Mouse (Mus musculus): ENCODE data around the gene Cnnm2. TPM values are rescaled to one million over a fixed set of nuclear protein-coding genes. Genes with fewer than 3 reads are reported as not detected.
"Not testable (repeated sequence)": the region's sequence is repeated elsewhere in the genome, so short reads cannot be mapped to it uniquely, and the experiment has no call there.

Cnnm2 gene
- polyA plus RNA-seq, 1 experiment: 12.2 TPM

GRCm38 (mm10) chr19:46731351-46731750 lies 30.0 kb upstream of the Cnnm2 start:
- Histone ChIP-seq H3K4me1 (ENCODE audit: control insufficient read depth, insufficient read depth, low read length) (no peaks in the 10 kb centered on the region), H3K4me3 (replicated peaks; ENCODE audit: extremely low read depth, low read depth, low read length) (no peak overlapping the region)
- 90% methylated on average over 10 of the region's 10 CpGs for WGBS
- no peak for DNase-seq
- TF ChIP-seq CTCF (IDR thresholded peaks at IDR 0.05; ENCODE audit: insufficient read depth, low read length): no peak
- TF ChIP-seq POLR2A (IDR thresholded peaks at IDR 0.05; ENCODE audit: borderline replicate concordance, extremely low read depth, low read depth, low read length): no peak

- 95% methylated on average over 5 of the region's 5 CpGs for WGBS
- not testable (repeated sequence) for H3K4me3 ChIP-seq (replicated peaks; ENCODE audit: extremely low read depth, low read depth, low read length); DNase-seq; H3K4me1 ChIP-seq (ENCODE audit: control insufficient read depth, insufficient read depth, low read length)
Observed at GRCm38 (mm10) chr19:46732673-46733072, 28.7 kb upstream of the Cnnm2 start.

GRCm38 (mm10) chr19:46733626-46734025 lies 27.8 kb upstream of the Cnnm2 start:
- no peak for TF ChIP-seq CTCF (IDR thresholded peaks at IDR 0.05; ENCODE audit: insufficient read depth, low read length)
- TF ChIP-seq POLR2A (IDR thresholded peaks at IDR 0.05; ENCODE audit: borderline replicate concordance, extremely low read depth, low read depth, low read length): no peak
- H3K4me3 ChIP-seq (replicated peaks; ENCODE audit: extremely low read depth, low read depth, low read length): no peak overlapping the region
- WGBS: 90% methylated on average over 7 of the region's 7 CpGs
- no peak for DNase-seq
- no peaks in the 10 kb centered on the region for H3K4me1 ChIP-seq (ENCODE audit: control insufficient read depth, insufficient read depth, low read length)

GRCm38 (mm10) chr19:46735241-46735640 lies 26.2 kb upstream of the Cnnm2 start:
- Histone ChIP-seq H3K4me3 (replicated peaks; ENCODE audit: extremely low read depth, low read depth, low read length) (no peak overlapping the region), H3K4me1 (ENCODE audit: control insufficient read depth, insufficient read depth, low read length) (no peaks in the 10 kb centered on the region)
- no peak for DNase-seq
- WGBS: 43% methylated on average over 5 of the region's 5 CpGs
- no peak for TF ChIP-seq CTCF (IDR thresholded peaks at IDR 0.05; ENCODE audit: insufficient read depth, low read length)

- Histone ChIP-seq H3K4me3 (replicated peaks; ENCODE audit: extremely low read depth, low read depth, low read length) (no peak overlapping the region), H3K4me1 (ENCODE audit: control insufficient read depth, insufficient read depth, low read length) (no peaks in the 10 kb centered on the region)
- no peak for DNase-seq
- 60% methylated on average over 7 of the region's 7 CpGs for WGBS
- TF ChIP-seq POLR2A (IDR thresholded peaks at IDR 0.05; ENCODE audit: borderline replicate concordance, extremely low read depth, low read depth, low read length) (no peak), CTCF (IDR thresholded peaks at IDR 0.05; ENCODE audit: insufficient read depth, low read length) (no peak)
Observed at GRCm38 (mm10) chr19:46737106-46737505, 24.3 kb upstream of the Cnnm2 start.

- no peak overlapping the region for H3K4me3 ChIP-seq (replicated peaks; ENCODE audit: extremely low read depth, low read depth, low read length)
- no peaks in the 10 kb centered on the region for H3K4me1 ChIP-seq (ENCODE audit: control insufficient read depth, insufficient read depth, low read length)
- TF ChIP-seq CTCF (IDR thresholded peaks at IDR 0.05; ENCODE audit: insufficient read depth, low read length) (peak; percentile 44; the same call in 1 of the 2 replicates), POLR2A (IDR thresholded peaks at IDR 0.05; ENCODE audit: borderline replicate concordance, extremely low read depth, low read depth, low read length) (no peak)
- peak; percentile 41 for DNase-seq
- WGBS: 56% methylated on average over 7 of the region's 7 CpGs
Observed at GRCm38 (mm10) chr19:46740341-46741008, 20.9 kb upstream of the Cnnm2 start.

- no peak for DNase-seq
- TF ChIP-seq CTCF (IDR thresholded peaks at IDR 0.05; ENCODE audit: insufficient read depth, low read length) (no peak), POLR2A (IDR thresholded peaks at IDR 0.05; ENCODE audit: borderline replicate concordance, extremely low read depth, low read depth, low read length) (no peak)
- WGBS: 45% methylated on average over 6 of the region's 6 CpGs
- H3K4me1 ChIP-seq (ENCODE audit: control insufficient read depth, insufficient read depth, low read length): no peaks in the 10 kb centered on the region
- no peak overlapping the region for H3K4me3 ChIP-seq (replicated peaks; ENCODE audit: extremely low read depth, low read depth, low read length)
Observed at GRCm38 (mm10) chr19:46741574-46741973, 19.8 kb upstream of the Cnnm2 start.

GRCm38 (mm10) chr19:46744681-46745080 lies 16.7 kb upstream of the Cnnm2 start:
- TF ChIP-seq POLR2A (IDR thresholded peaks at IDR 0.05; ENCODE audit: borderline replicate concordance, extremely low read depth, low read depth, low read length) (no peak), CTCF (IDR thresholded peaks at IDR 0.05; ENCODE audit: insufficient read depth, low read length) (no peak)
- Histone ChIP-seq H3K4me3 (replicated peaks; ENCODE audit: extremely low read depth, low read depth, low read length) (no peak overlapping the region), H3K4me1 (ENCODE audit: control insufficient read depth, insufficient read depth, low read length) (no peaks in the 10 kb centered on the region)
- DNase-seq: no peak
- WGBS: 68% methylated on average over 9 of the region's 9 CpGs

GRCm38 (mm10) chr19:46747799-46748198 lies 13.6 kb upstream of the Cnnm2 start:
- DNase-seq: no peak
- Histone ChIP-seq H3K4me1 (ENCODE audit: control insufficient read depth, insufficient read depth, low read length) (no peaks in the 10 kb centered on the region), H3K4me3 (replicated peaks; ENCODE audit: extremely low read depth, low read depth, low read length) (no peak overlapping the region)
- 64% methylated on average over 3 of the region's 3 CpGs for WGBS
- TF ChIP-seq CTCF (IDR thresholded peaks at IDR 0.05; ENCODE audit: insufficient read depth, low read length) (no peak), POLR2A (IDR thresholded peaks at IDR 0.05; ENCODE audit: borderline replicate concordance, extremely low read depth, low read depth, low read length) (no peak)

GRCm38 (mm10) chr19:46752235-46752634 lies 9.2 kb upstream of the Cnnm2 start:
- no peak overlapping the region for H3K4me3 ChIP-seq (replicated peaks; ENCODE audit: extremely low read depth, low read depth, low read length)
- no peak for DNase-seq
- TF ChIP-seq POLR2A (IDR thresholded peaks at IDR 0.05; ENCODE audit: borderline replicate concordance, extremely low read depth, low read depth, low read length) (no peak), CTCF (IDR thresholded peaks at IDR 0.05; ENCODE audit: insufficient read depth, low read length) (no peak)

More at GRCm38 (mm10) chr19:46752235-46752634, 9.2 kb upstream of the Cnnm2 start:
- WGBS: 79% methylated on average over 5 of the region's 5 CpGs
- no peaks in the 10 kb centered on the region for H3K4me1 ChIP-seq (ENCODE audit: control insufficient read depth, insufficient read depth, low read length)
